Mouse (Mus musculus): ENCODE measurements at regions not wholly inside any gene's neighbourhood (a gene's known extent, or its start where the extent isn't known, plus 50 kb on each side); places are given as distances from the start of the nearest gene placed in this dataset.

GRCm38 (mm10) chr16:93486646-93487550, 117.0 kb downstream of the Setd4 start:
- no peak; the same call in 1 of the 2 replicates for ATAC-seq (ENCODE audit: low FRiP score)
- Histone ChIP-seq H3K27me3 (replicated peaks) (no peaks in the 10 kb centered on the region), H3K36me3 (no peaks in the 10 kb centered on the region), H3K27ac (replicated peaks) (0 out of 2 replicates have a peak overlapping the region, but pooled peaks have one; percentile 5), H3K4me3 (replicated peaks) (peak overlapping the region; percentile 13; the same call in 1 of the 2 replicates), H3K9ac (replicated peaks) (no peak overlapping the region), H3K4me1 (0 out of 2 replicates have a peak, but pooled peaks cover 7% of the 10 kb centered on the region), H3K4me2 (peak overlapping the region; percentile 41), H3K9me3 (replicated peaks) (no peaks in the 10 kb centered on the region)
- WGBS, result 48% methylated on average over 26 of the region's 26 CpGs

- Histone ChIP-seq H3K27me3 (replicated peaks) (no peaks in the 10 kb centered on the region), H3K9ac (replicated peaks) (no peak overlapping the region), H3K4me2 (no peak overlapping the region), H3K27ac (replicated peaks) (no peak overlapping the region), H3K4me3 (replicated peaks) (no peak overlapping the region), H3K9me3 (replicated peaks) (no peaks in the 10 kb centered on the region), H3K4me1 (no peaks in the 10 kb centered on the region), H3K36me3 (no peaks in the 10 kb centered on the region)
- WGBS, result 85% methylated on average over 6 of the region's 6 CpGs
- ATAC-seq (ENCODE audit: low FRiP score), result no peak
These were observed 133.9 kb downstream of the Setd4 start for GRCm38 (mm10) chr16:93469957-93470356.

DNA sequence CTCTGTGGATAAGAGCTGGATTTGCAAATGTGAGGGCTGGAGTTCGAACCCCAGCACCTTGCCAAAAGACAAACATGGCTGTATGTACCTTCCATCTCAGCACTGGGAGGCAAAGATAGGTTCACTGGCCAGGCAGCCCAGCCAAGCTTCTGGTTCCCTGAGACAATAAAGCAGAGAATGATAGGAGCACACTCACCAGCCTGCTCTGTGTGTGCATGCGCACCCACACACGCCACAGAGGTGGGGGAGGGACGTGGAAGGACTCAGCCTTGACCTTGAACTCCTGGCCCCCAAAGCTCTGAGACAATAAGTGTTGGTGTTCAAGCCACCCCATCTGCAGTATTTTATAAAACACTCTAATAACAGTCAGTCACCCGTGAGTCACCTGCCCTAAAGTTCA, 138.1 kb downstream of the Setd4 start:
- WGBS, result 88% methylated on average over 5 of the region's 5 CpGs

GRCm38 (mm10) chr16:93464898-93465297, 139.0 kb downstream of the Setd4 start:
- Histone ChIP-seq H3K27ac (replicated peaks) (no peak overlapping the region), H3K27me3 (replicated peaks) (no peaks in the 10 kb centered on the region), H3K36me3 (no peaks in the 10 kb centered on the region), H3K9ac (replicated peaks) (no peak overlapping the region), H3K4me2 (no peak overlapping the region), H3K4me3 (replicated peaks) (no peak overlapping the region), H3K9me3 (replicated peaks) (no peaks in the 10 kb centered on the region), H3K4me1 (peaks cover 6% of the 10 kb centered on the region; the same call in 1 of the 2 replicates)
- 64% methylated on average over 2 of the region's 2 CpGs for WGBS
- no peak for ATAC-seq (ENCODE audit: low FRiP score)

More for the DNA sequence above, 138.1 kb downstream of the Setd4 start:
- no peaks in the 10 kb centered on the region for H3K27me3 ChIP-seq (replicated peaks)
- no peaks in the 10 kb centered on the region for H3K36me3 ChIP-seq
- no peak overlapping the region for H3K4me2 ChIP-seq
- no peaks in the 10 kb centered on the region for H3K9me3 ChIP-seq (replicated peaks)
- no peak overlapping the region for H3K9ac ChIP-seq (replicated peaks)
- H3K4me1 ChIP-seq, result peaks cover 6% of the 10 kb centered on the region; the same call in 1 of the 2 replicates
- H3K27ac ChIP-seq (replicated peaks), result no peak overlapping the region
- H3K4me3 ChIP-seq (replicated peaks), result no peak overlapping the region
- ATAC-seq (ENCODE audit: low FRiP score), result no peak

- H3K36me3 ChIP-seq, result no peaks in the 10 kb centered on the region
- H3K4me1 ChIP-seq, result peaks cover 16% of the 10 kb centered on the region
- 89% methylated on average over 13 of the region's 13 CpGs for WGBS
These were observed 140.5 kb downstream of the Setd4 start for GRCm38 (mm10) chr16:93463405-93463804.

GRCm38 (mm10) chr16:93462286-93462610, 141.6 kb downstream of the Setd4 start:
- Histone ChIP-seq H3K27ac (replicated peaks) (no peak overlapping the region), H3K36me3 (no peaks in the 10 kb centered on the region), H3K27me3 (replicated peaks) (no peaks in the 10 kb centered on the region), H3K4me2 (no peak overlapping the region), H3K9me3 (replicated peaks) (no peaks in the 10 kb centered on the region), H3K4me3 (replicated peaks) (no peak overlapping the region), H3K9ac (replicated peaks) (no peak overlapping the region), H3K4me1 (peaks cover 16% of the 10 kb centered on the region)
- no peak for ATAC-seq (ENCODE audit: low FRiP score)
- WGBS, result 31% methylated on average over 8 of the region's 8 CpGs

More at GRCm38 (mm10) chr16:93463405-93463804, 140.5 kb downstream of the Setd4 start:
- Histone ChIP-seq H3K9me3 (replicated peaks) (no peaks in the 10 kb centered on the region), H3K4me3 (replicated peaks) (no peak overlapping the region), H3K27me3 (replicated peaks) (no peaks in the 10 kb centered on the region), H3K9ac (replicated peaks) (no peak overlapping the region), H3K27ac (replicated peaks) (no peak overlapping the region), H3K4me2 (no peak overlapping the region)
- no peak for ATAC-seq (ENCODE audit: low FRiP score)

DNA sequence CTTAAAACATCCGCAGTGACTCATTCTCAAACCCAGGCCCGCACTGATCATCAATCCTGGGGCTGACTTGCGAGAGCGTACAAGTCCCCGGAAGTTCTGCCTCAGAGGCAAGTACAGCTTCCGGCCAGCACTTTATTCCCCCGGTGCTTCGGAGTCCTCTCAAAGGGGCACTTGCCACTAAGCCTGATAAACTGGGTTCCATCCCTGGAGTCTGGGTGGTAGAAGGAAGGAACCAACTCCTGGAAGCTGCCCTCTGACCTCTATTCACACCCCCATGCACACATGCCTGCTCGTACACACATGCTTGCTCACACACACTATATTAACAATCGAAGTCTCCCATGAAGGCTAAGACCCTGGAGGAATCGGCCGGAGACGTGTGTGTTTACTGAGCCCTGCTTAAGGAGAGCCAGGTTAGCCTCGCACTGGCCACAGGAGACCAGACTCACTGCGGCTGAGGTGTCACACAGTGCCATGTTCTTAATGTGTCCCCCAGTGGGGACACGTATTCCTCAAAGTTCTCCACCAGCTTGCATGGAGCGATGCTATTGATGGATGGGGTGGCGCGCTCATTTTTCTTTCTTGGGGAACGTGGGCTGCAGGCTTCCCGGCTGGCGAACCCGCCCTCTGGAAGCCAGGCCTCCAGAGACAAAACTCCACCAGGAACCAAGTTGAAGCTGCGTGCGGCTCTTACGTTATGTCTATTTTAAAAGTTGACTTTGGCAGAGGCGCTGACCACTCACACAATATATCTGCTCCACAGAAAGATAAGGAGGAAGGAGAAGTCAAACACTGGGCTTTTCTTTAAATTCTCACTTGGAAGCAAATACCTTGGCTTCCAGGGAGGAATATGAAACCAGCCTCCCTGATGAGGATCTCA, 142.2 kb downstream of the Setd4 start:
- Histone ChIP-seq H3K9ac (replicated peaks) (no peak overlapping the region), H3K27ac (replicated peaks) (no peak overlapping the region), H3K27me3 (replicated peaks) (no peaks in the 10 kb centered on the region), H3K4me2 (no peak overlapping the region), H3K4me1 (peaks cover 16% of the 10 kb centered on the region), H3K36me3 (no peaks in the 10 kb centered on the region), H3K4me3 (replicated peaks) (no peak overlapping the region), H3K9me3 (replicated peaks) (no peaks in the 10 kb centered on the region)
- 81% methylated on average over 27 of the region's 27 CpGs for WGBS
- ATAC-seq (ENCODE audit: low FRiP score), result no peak

DNA sequence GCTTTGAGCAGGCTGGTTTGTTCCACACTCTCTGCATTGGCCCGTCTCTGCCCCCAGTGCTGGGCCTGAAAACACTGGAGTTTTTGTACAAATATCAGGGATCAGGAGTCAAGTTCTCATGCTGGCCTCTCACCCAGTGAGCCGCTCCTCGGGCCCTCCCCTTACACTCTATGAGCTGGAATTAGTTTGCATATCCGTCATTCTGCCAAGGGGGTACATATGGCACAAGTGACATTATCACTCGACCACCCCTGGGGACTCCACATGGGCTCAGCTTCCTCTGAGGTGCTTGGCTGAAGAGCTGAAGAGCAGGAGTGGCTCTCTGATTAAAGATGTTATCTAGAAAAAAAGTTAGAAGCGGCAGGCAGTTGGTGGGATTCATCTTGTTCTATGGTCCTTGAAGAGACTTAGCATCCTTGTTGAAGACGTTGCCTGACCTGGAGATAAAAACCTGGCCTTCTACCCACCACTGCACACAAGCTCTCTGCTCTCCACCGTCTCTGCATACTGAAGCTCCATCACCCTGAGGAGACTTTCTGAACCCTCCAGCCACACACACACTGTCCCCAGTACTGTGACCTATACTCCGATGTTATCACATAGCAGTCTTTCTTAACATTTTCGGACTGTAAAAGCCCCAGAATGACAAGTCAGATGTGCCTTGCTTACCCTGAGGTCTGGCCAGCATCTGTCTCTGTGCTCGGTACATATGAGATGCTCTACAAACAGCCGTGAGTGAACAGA, 144.2 kb downstream of the Setd4 start:
- H3K36me3 ChIP-seq, result no peaks in the 10 kb centered on the region
- no peak for ATAC-seq (ENCODE audit: low FRiP score)
- no peak overlapping the region for H3K4me3 ChIP-seq (replicated peaks)
- H3K27me3 ChIP-seq (replicated peaks), result peaks cover 4% of the 10 kb centered on the region; the same call in 1 of the 2 replicates
- peaks cover 16% of the 10 kb centered on the region for H3K4me1 ChIP-seq
- 63% methylated on average over 12 of the region's 12 CpGs for WGBS
- H3K9ac ChIP-seq (replicated peaks), result no peak overlapping the region
- no peaks in the 10 kb centered on the region for H3K9me3 ChIP-seq (replicated peaks)
- H3K4me2 ChIP-seq, result no peak overlapping the region
- no peak overlapping the region for H3K27ac ChIP-seq (replicated peaks)

DNA sequence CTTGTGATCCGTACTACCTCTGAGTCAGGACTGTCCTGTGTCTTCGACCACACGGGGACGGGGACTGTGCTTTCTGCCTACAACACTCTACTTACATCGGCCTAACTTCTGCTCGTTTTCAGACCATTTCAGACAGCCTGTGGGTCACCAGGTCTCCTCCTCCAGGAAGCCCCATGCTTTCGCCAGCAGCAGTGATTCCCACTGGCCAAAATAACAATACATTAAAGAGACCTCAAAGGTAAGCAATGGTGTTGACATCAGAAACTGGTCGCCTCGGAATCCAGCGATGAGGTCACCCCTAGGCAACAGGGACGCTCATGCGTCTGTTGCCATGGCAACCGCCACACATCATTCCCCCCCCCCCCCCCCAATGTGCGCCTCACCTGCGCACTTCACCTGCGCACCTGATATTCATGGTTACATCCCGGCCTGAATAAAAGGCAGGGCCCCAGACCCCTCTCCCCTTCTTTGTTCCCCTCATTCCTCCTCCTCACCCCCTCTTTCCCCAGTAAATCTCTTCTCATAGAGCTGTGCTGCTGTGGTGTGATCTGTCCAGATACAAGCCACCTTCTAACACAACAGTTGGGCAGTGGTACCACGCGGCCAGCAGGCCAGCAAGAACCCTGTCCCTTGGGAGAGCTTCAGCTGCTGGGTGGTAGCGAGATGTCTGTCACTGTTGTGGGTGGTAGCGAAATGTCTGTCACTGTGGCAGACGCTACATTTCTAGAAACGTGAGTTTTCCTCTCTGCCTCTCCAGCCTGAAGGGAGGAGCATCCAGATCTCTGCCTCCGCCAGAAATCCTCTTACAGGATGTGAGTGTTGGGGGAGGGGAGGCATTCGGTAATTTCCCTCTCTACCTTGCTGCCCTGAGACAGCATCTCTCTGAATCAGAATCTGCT, 145.0 kb downstream of the Setd4 start:
- ATAC-seq (ENCODE audit: low FRiP score), result no peak
- peaks cover 16% of the 10 kb centered on the region for H3K4me1 ChIP-seq
- H3K27me3 ChIP-seq (replicated peaks), result peaks cover 4% of the 10 kb centered on the region; the same call in 1 of the 2 replicates
- no peaks in the 10 kb centered on the region for H3K9me3 ChIP-seq (replicated peaks)
- no peak overlapping the region for H3K4me3 ChIP-seq (replicated peaks)
- H3K4me2 ChIP-seq, result peak overlapping the region; percentile 17; the same call in 1 of the 2 replicates
- WGBS, result 52% methylated on average over 25 of the region's 25 CpGs
- no peak overlapping the region for H3K9ac ChIP-seq (replicated peaks)
- no peak overlapping the region for H3K27ac ChIP-seq (replicated peaks)
- no peaks in the 10 kb centered on the region for H3K36me3 ChIP-seq

DNA sequence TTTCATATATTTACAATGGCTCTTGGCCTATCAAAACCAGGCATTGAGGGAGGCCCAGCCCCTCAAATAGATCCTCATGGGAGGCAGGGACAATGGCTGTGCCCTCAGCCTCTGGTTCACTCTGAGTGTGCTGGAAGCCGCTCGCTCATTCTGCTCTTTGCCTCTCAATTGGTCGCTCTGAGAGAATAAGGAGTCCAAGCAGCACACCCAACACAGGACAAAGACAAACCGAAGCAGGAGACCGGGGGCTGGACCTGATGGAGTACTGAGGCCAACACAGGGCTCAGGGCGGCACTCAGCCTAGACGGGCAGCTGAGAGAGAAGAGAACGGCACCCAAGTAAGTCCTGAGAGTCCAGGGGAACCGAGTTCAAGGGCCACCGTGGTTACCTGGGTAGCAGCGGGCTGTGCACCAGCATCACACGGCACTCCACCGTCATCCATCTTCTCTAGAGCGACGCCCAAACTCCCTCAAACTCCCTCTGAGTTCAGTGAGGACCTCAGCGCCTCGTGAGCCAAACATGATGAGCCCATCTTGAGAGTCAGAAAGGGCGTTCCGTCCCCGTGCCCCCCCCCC, 145.8 kb downstream of the Setd4 start:
- no peak for ATAC-seq (ENCODE audit: low FRiP score)
- Histone ChIP-seq H3K4me1 (peaks cover 16% of the 10 kb centered on the region), H3K27ac (replicated peaks) (no peak overlapping the region), H3K4me3 (replicated peaks) (no peak overlapping the region), H3K4me2 (no peak overlapping the region), H3K9ac (replicated peaks) (no peak overlapping the region), H3K36me3 (no peaks in the 10 kb centered on the region), H3K9me3 (replicated peaks) (no peaks in the 10 kb centered on the region), H3K27me3 (replicated peaks) (peaks cover 10% of the 10 kb centered on the region)
- 87% methylated on average over 20 of the region's 20 CpGs for WGBS

Measured in neural tube, embryonic 15.5 days (tissue).